Mouse (Mus musculus): ENCODE measurements around the gene Acot8. TPM values are rescaled to one million over a fixed set of nuclear protein-coding genes. Genes with fewer than 3 reads are reported as not detected.
A peak's percentile ranks its signal among the peaks of the same experiment; 100 is the strongest.

The Acot8 gene
- polyA plus RNA-seq, 1 experiment from 2014 or later, result 19.8 TPM

GRCm38 (mm10) chr2:164770279-164770678 lies 34.4 kb downstream of the Acot8 start:
- no peaks in the 10 kb centered on the region for H3K27me3 ChIP-seq (ENCODE audit: control insufficient read depth, insufficient read depth, low read depth, low read length)
- no peak for ATAC-seq (ENCODE audit: low read depth)
- peaks cover 41% of the 10 kb centered on the region for H3K4me1 ChIP-seq (ENCODE audit: control insufficient read depth, low read depth, low read length)
- 2% methylated on average over 15 of the region's 15 CpGs for WGBS (ENCODE audit: insufficient replicate concordance)
- H3K36me3 ChIP-seq (ENCODE audit: control insufficient read depth, insufficient read depth), result peaks cover 59% of the 10 kb centered on the region
- no peaks in the 10 kb centered on the region for H3K9me3 ChIP-seq (replicated peaks; ENCODE audit: control insufficient read depth, low read length)
- peak overlapping the region; percentile 79 for H3K27ac ChIP-seq (ENCODE audit: low read length)
- H3K4me3 ChIP-seq (ENCODE audit: low read depth, low read length), result peak overlapping the region; percentile 69
- H3K9ac ChIP-seq (ENCODE audit: low read depth, low read length), result peak overlapping the region; percentile 78
- peak overlapping the region; percentile 80 for H3K4me2 ChIP-seq (ENCODE audit: low read depth, low read length)

- H3K27ac ChIP-seq (ENCODE audit: low read length), result peak within 1 kb of the TSS; percentile 92
- H3K4me1 ChIP-seq (ENCODE audit: control insufficient read depth, low read depth, low read length), result peaks cover 41% of the 10 kb centered on the region
These were observed 35.2 kb downstream of the Acot8 start, which contains the start of gene Ube2c for GRCm38 (mm10) chr2:164769258-164770037. TSS of gene Ube2c (plus strand) at chr2:164769898.

GRCm38 (mm10) chr2:164767812-164768540 lies 36.7 kb downstream of the Acot8 start:
- Histone ChIP-seq H3K36me3 (ENCODE audit: control insufficient read depth, insufficient read depth) (peaks cover 72% of the 10 kb centered on the region), H3K27me3 (ENCODE audit: control insufficient read depth, insufficient read depth, low read depth, low read length) (no peaks in the 10 kb centered on the region), H3K9me3 (replicated peaks; ENCODE audit: control insufficient read depth, low read length) (no peaks in the 10 kb centered on the region), H3K9ac (ENCODE audit: low read depth, low read length) (no peak overlapping the region; the same call in 1 of the 2 replicates), H3K27ac (ENCODE audit: low read length) (peak overlapping the region; percentile 36), H3K4me3 (ENCODE audit: low read depth, low read length) (peak overlapping the region; percentile 27), H3K4me1 (ENCODE audit: control insufficient read depth, low read depth, low read length) (peaks cover 37% of the 10 kb centered on the region), H3K4me2 (ENCODE audit: low read depth, low read length) (peak overlapping the region; percentile 21; the same call in 1 of the 2 replicates)
- no peak for ATAC-seq (ENCODE audit: low read depth)
- 89% methylated on average over 15 of the region's 15 CpGs for WGBS (ENCODE audit: insufficient replicate concordance)

More at GRCm38 (mm10) chr2:164769258-164770037, 35.2 kb downstream of the Acot8 start, which contains the start of gene Ube2c:
- Histone ChIP-seq H3K36me3 (ENCODE audit: control insufficient read depth, insufficient read depth) (peaks cover 66% of the 10 kb centered on the region), H3K9ac (ENCODE audit: low read depth, low read length) (peak within 1 kb of the TSS; percentile 78), H3K27me3 (ENCODE audit: control insufficient read depth, insufficient read depth, low read depth, low read length) (no peaks in the 10 kb centered on the region), H3K9me3 (replicated peaks; ENCODE audit: control insufficient read depth, low read length) (no peaks in the 10 kb centered on the region), H3K4me2 (ENCODE audit: low read depth, low read length) (peak within 1 kb of the TSS; percentile 80), H3K4me3 (ENCODE audit: low read depth, low read length) (peak within 1 kb of the TSS; percentile 69)
- peak; percentile 95 for ATAC-seq (ENCODE audit: low read depth)
- 1% methylated on average over 53 of the region's 53 CpGs for WGBS (ENCODE audit: insufficient replicate concordance)

- Histone ChIP-seq H3K9ac (ENCODE audit: low read depth, low read length) (no peak overlapping the region), H3K36me3 (ENCODE audit: control insufficient read depth, insufficient read depth) (peaks cover 69% of the 10 kb centered on the region), H3K27me3 (ENCODE audit: control insufficient read depth, insufficient read depth, low read depth, low read length) (no peaks in the 10 kb centered on the region), H3K4me2 (ENCODE audit: low read depth, low read length) (no peak overlapping the region), H3K27ac (ENCODE audit: low read length) (no peak overlapping the region), H3K9me3 (replicated peaks; ENCODE audit: control insufficient read depth, low read length) (no peaks in the 10 kb centered on the region), H3K4me3 (ENCODE audit: low read depth, low read length) (no peak overlapping the region), H3K4me1 (ENCODE audit: control insufficient read depth, low read depth, low read length) (peaks cover 39% of the 10 kb centered on the region)
- 81% methylated on average over 3 of the region's 3 CpGs for WGBS (ENCODE audit: insufficient replicate concordance)
- ATAC-seq (ENCODE audit: low read depth), result no peak
These were observed 38.8 kb downstream of the Acot8 start for GRCm38 (mm10) chr2:164765841-164766240.

GRCm38 (mm10) chr2:164762593-164762992 lies 42.1 kb downstream of the Acot8 start:
- no peak for ATAC-seq (ENCODE audit: low read depth)
- WGBS (ENCODE audit: insufficient replicate concordance), result 78% methylated on average over 7 of the region's 7 CpGs
- Histone ChIP-seq H3K27me3 (ENCODE audit: control insufficient read depth, insufficient read depth, low read depth, low read length) (no peaks in the 10 kb centered on the region), H3K9ac (ENCODE audit: low read depth, low read length) (peak overlapping the region; percentile 64), H3K4me2 (ENCODE audit: low read depth, low read length) (peak overlapping the region; percentile 46; the same call in 1 of the 2 replicates), H3K27ac (ENCODE audit: low read length) (peak overlapping the region; percentile 93), H3K4me1 (ENCODE audit: control insufficient read depth, low read depth, low read length) (peaks cover 58% of the 10 kb centered on the region), H3K9me3 (replicated peaks; ENCODE audit: control insufficient read depth, low read length) (no peaks in the 10 kb centered on the region), H3K4me3 (ENCODE audit: low read depth, low read length) (no peak overlapping the region), H3K36me3 (ENCODE audit: control insufficient read depth, insufficient read depth) (peaks cover 69% of the 10 kb centered on the region)

GRCm38 (mm10) chr2:164761971-164762370 lies 42.7 kb downstream of the Acot8 start:
- H3K4me1 ChIP-seq (ENCODE audit: control insufficient read depth, low read depth, low read length), result peaks cover 61% of the 10 kb centered on the region
- H3K9ac ChIP-seq (ENCODE audit: low read depth, low read length), result peak overlapping the region; percentile 64
- H3K27ac ChIP-seq (ENCODE audit: low read length), result peak overlapping the region; percentile 93

GRCm38 (mm10) chr2:164761502-164761901 lies 43.2 kb downstream of the Acot8 start:
- H3K4me3 ChIP-seq (ENCODE audit: low read depth, low read length), result peak overlapping the region; percentile 7; the same call in 1 of the 2 replicates
- no peaks in the 10 kb centered on the region for H3K9me3 ChIP-seq (replicated peaks; ENCODE audit: control insufficient read depth, low read length)
- peaks cover 69% of the 10 kb centered on the region for H3K36me3 ChIP-seq (ENCODE audit: control insufficient read depth, insufficient read depth)
- peak overlapping the region; percentile 93 for H3K27ac ChIP-seq (ENCODE audit: low read length)
- peaks cover 61% of the 10 kb centered on the region for H3K4me1 ChIP-seq (ENCODE audit: control insufficient read depth, low read depth, low read length)
- H3K4me2 ChIP-seq (ENCODE audit: low read depth, low read length), result peak overlapping the region; percentile 46
- no peaks in the 10 kb centered on the region for H3K27me3 ChIP-seq (ENCODE audit: control insufficient read depth, insufficient read depth, low read depth, low read length)
- WGBS (ENCODE audit: insufficient replicate concordance), result 50% methylated on average over 2 of the region's 2 CpGs
- peak; percentile 93 for ATAC-seq (ENCODE audit: low read depth)
- H3K9ac ChIP-seq (ENCODE audit: low read depth, low read length), result peak overlapping the region; percentile 64

More at GRCm38 (mm10) chr2:164761971-164762370, 42.7 kb downstream of the Acot8 start:
- Histone ChIP-seq H3K4me3 (ENCODE audit: low read depth, low read length) (peak overlapping the region; percentile 7; the same call in 1 of the 2 replicates), H3K27me3 (ENCODE audit: control insufficient read depth, insufficient read depth, low read depth, low read length) (no peaks in the 10 kb centered on the region), H3K9me3 (replicated peaks; ENCODE audit: control insufficient read depth, low read length) (no peaks in the 10 kb centered on the region), H3K4me2 (ENCODE audit: low read depth, low read length) (peak overlapping the region; percentile 46), H3K36me3 (ENCODE audit: control insufficient read depth, insufficient read depth) (peaks cover 68% of the 10 kb centered on the region)
- no peak for ATAC-seq (ENCODE audit: low read depth)
- WGBS (ENCODE audit: insufficient replicate concordance), result 87% methylated on average over 4 of the region's 4 CpGs

GRCm38 (mm10) chr2:164760059-164760833 lies 44.4 kb downstream of the Acot8 start:
- Histone ChIP-seq H3K9ac (ENCODE audit: low read depth, low read length) (peak overlapping the region; percentile 50), H3K4me3 (ENCODE audit: low read depth, low read length) (peak overlapping the region; percentile 5; the same call in 1 of the 2 replicates), H3K4me1 (ENCODE audit: control insufficient read depth, low read depth, low read length) (peaks cover 61% of the 10 kb centered on the region), H3K27me3 (ENCODE audit: control insufficient read depth, insufficient read depth, low read depth, low read length) (no peaks in the 10 kb centered on the region), H3K27ac (ENCODE audit: low read length) (peak overlapping the region; percentile 93), H3K4me2 (ENCODE audit: low read depth, low read length) (peak overlapping the region; percentile 55), H3K36me3 (ENCODE audit: control insufficient read depth, insufficient read depth) (peaks cover 69% of the 10 kb centered on the region), H3K9me3 (replicated peaks; ENCODE audit: control insufficient read depth, low read length) (no peaks in the 10 kb centered on the region)
- ATAC-seq (ENCODE audit: low read depth), result peak; percentile 74
- WGBS (ENCODE audit: insufficient replicate concordance), result 33% methylated on average over 4 of the region's 4 CpGs

All from liver, embryonic 16.5 days (tissue).